In the genomic region with DNA sequence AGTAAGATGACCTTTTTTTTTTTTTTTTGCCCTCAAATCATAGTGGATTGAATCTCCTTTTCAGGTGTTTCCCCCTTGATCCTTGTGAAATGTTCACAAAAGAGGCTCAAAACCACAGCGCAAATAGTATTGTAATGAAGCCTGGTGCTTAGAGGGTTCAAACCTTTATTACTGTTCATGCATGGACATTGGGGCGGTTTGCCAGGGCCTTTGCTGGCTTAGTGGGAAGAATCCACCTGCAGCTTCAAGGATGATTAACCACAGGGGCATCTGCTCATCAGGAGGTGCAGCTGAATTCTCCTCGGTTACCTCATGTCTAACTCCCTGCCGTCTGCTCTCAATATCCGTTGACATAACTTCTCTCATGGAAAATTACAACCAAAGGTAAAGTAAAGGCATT, we compare ENCODE assay signal across 20 mouse cellular contexts. TPM values are rescaled to one million over a fixed set of nuclear protein-coding genes. Genes with fewer than 3 reads are reported as not detected.
DNase-seq lines count a peak whose midpoint lies in the region; TF ChIP-seq lines count a peak whose summit lies in the region.
"Had no signal": no experiment of that assay in that cellular context is flagged by ENCODE, and none has a peak within 500 bp of the region (broad histone marks: within the 10 kb centered on the region; RNA-seq: fewer than 3 reads in every experiment).

No protein-coding gene starts in this region.

- no peak overlapping the region for H3K27ac ChIP-seq in cerebellum, adult 2 months (ENCODE audit: insufficient read depth, low read length)
- no peak overlapping the region for H3K27ac ChIP-seq in gastrocnemius, adult 2 months
- H3K27ac ChIP-seq: embryonic facial prominence, embryonic 12.5 days; forebrain, embryonic 12.5 days; heart, embryonic 15.5 days; hindbrain, embryonic 13.5 days; hindbrain, postnatal 0 days had no signal

- intact Hi-C loops in left cerebral cortex, postnatal 4 days (cut with DNase I) = no loop called here
- intact Hi-C loops in gastrocnemius, adult 2 months (cut with DNase I) = no loop called here

- TF ChIP-seq POLR2A in cerebellum, adult 2 months (IDR thresholded peaks at IDR 0.05; ENCODE audit: borderline replicate concordance, insufficient read depth, low read length) = no peak

- 26% methylated on average over 5 of the region's 5 CpGs for WGBS in cerebellum, adult 2 months

- no peak for TF ChIP-seq CTCF in cerebellum, adult 2 months (IDR thresholded peaks at IDR 0.05; ENCODE audit: borderline replicate concordance, insufficient read depth, low read depth, low read length)
- TF ChIP-seq CTCF in gastrocnemius, adult 2 months (IDR thresholded peaks at IDR 0.05) = no peak

- DNase-seq in cerebellum, adult 2 months = peak; percentile 32 to 51
- DNase-seq in cerebellum, postnatal 4 days (ENCODE audit: low spot score in 2 of 2) = no peak
- peak; percentile 38 for DNase-seq in left cerebral cortex, postnatal 4 days
- DNase-seq in left cerebral cortex, adult 11 months (ENCODE audit: low spot score) = no peak
- DNase-seq in cerebellum, postnatal 14 days = peak; percentile 50 to 56
- no peak for DNase-seq in gastrocnemius, postnatal 4 days (ENCODE audit: low spot score in 2 of 2)
- DNase-seq in gastrocnemius, adult 2 months = no peak
- DNase-seq: adrenal gland, adult 2 months; adrenal gland, postnatal 25 days; gastrocnemius, postnatal 25 days; heart, adult 18-20 months; heart, postnatal 14 days; kidney, adult 11 months; kidney, adult 9 months had no signal

- H3K4me1 ChIP-seq in cerebellum, adult 2 months (ENCODE audit: control insufficient read depth, insufficient read depth, low read length) = no peaks in the 10 kb centered on the region
- H3K4me1 ChIP-seq: embryonic facial prominence, embryonic 12.5 days; forebrain, embryonic 12.5 days; heart, embryonic 15.5 days; hindbrain, embryonic 13.5 days had no signal

- H3K27me3 ChIP-seq in cerebellum, adult 2 months (ENCODE audit: control insufficient read depth, insufficient read depth, low read length) = no peaks in the 10 kb centered on the region
- H3K27me3 ChIP-seq: CH12.LX; embryonic facial prominence, embryonic 12.5 days; forebrain, embryonic 12.5 days; heart, embryonic 15.5 days; hindbrain, embryonic 13.5 days had no signal

- H3K4me3 ChIP-seq in cerebellum, adult 2 months (replicated peaks; ENCODE audit: insufficient read depth, low read depth, low read length) = no peak overlapping the region
- no peak overlapping the region for H3K4me3 ChIP-seq in gastrocnemius, adult 2 months
- H3K4me3 ChIP-seq: embryonic facial prominence, embryonic 12.5 days; forebrain, embryonic 12.5 days; heart, embryonic 15.5 days; hindbrain, embryonic 13.5 days had no signal

RNA-seq across cellular contexts. Expression of gene Entpd1, which starts 20.5 kb away (rescaled TPM):
- polyA plus RNA-seq in cerebellum, adult 2 months (2012; rRNA removed) = 7.5 and 12.0 TPM in 2 replicates
- total RNA-seq in left cerebral cortex, postnatal 4 days (2021) = 10 to 100 TPM; 11.3 to 12.3 TPM
- 10 to 100 TPM; 29.3 to 31.0 TPM for total RNA-seq in gastrocnemius, postnatal 4 days (2021)
- total RNA-seq in gastrocnemius, adult 2 months (2021) = 10 to 100 TPM; 10.0 to 12.9 TPM

RNA-seq across cellular contexts. Expression of gene Tctn3, which starts 20.6 kb away (rescaled TPM):
- 16.4 and 18.9 TPM in 2 replicates for polyA plus RNA-seq in cerebellum, adult 2 months (2012; rRNA removed)
- 10 to 100 TPM; 21.9 to 22.2 TPM for total RNA-seq in left cerebral cortex, postnatal 4 days (2021)
- total RNA-seq in gastrocnemius, postnatal 4 days (2021) = 1 to 10 TPM; 5.5 to 7.6 TPM
- total RNA-seq in gastrocnemius, adult 2 months (2021) = 1 to 10 TPM; 2.6 to 2.8 TPM

RNA-seq across cellular contexts. Expression of gene Aldh18a1, which starts 44.4 kb away (rescaled TPM):
- 25.3 and 32.2 TPM in 2 replicates for polyA plus RNA-seq in cerebellum, adult 2 months (2012; rRNA removed)
- total RNA-seq in left cerebral cortex, postnatal 4 days (2021) = 10 to 100 TPM; 39.7 to 42.1 TPM
- 10 to 100 TPM; 29.3 to 30.2 TPM for total RNA-seq in gastrocnemius, postnatal 4 days (2021)
- total RNA-seq in gastrocnemius, adult 2 months (2021) = 1 to 10 TPM; 3.5 to 5.0 TPM

Comparison
In these comparisons a context has a peak if more than half of its experiments do, and no peak if none do; other contexts are left out.
1. DNase-seq: peak in cerebellum, adult 2 months (2 of 2), left cerebral cortex, postnatal 4 days (single experiment) and cerebellum, postnatal 14 days (2 of 2); none in cerebellum, postnatal 4 days (0 of 2), left cerebral cortex, adult 11 months (single experiment), gastrocnemius, postnatal 4 days (0 of 2) and gastrocnemius, adult 2 months (single experiment).
2. RNA of gene Aldh18a1, which starts 44.4 kb away (total RNA-seq): 39.7 to 42.1 TPM in left cerebral cortex, postnatal 4 days and 29.3 to 30.2 TPM in gastrocnemius, postnatal 4 days; 3.5 to 5.0 TPM in gastrocnemius, adult 2 months; every median in the first group is over 4 times any median in the second.